Mouse (Mus musculus) limb, embryonic 15.5 days (tissue): ENCODE measurements at regions not wholly inside any gene's neighbourhood (a gene's known extent, or its start where the extent isn't known, plus 50 kb on each side); places are given as distances from the start of the nearest gene placed in this dataset.

Experiments
- ATAC-seq: fragments of 200-750 bp; cut with Nextera tagmentation; 2 replicates; pipeline ENCODE4 v1.8.0; 2017; ENCODE audit warnings: low read depth, moderate TSS enrichment; ENCODE audit not compliant: insufficient number of reproducible peaks, low FRiP score, low TSS enrichment
- H3K27ac ChIP-seq: fragments of 300-500 bp; sonication (generic); 2 replicates; pipeline ENCODE4 v1.5.1; 2015; ENCODE audit warnings: moderate library complexity, mild to moderate bottlenecking, inconsistent platforms
- H3K27me3 ChIP-seq: fragments of 300-500 bp; sonication (generic); 2 replicates; pipeline ENCODE4 v1.6.1; 2015; ENCODE audit warnings: inconsistent platforms
- H3K36me3 ChIP-seq: fragments of 300-500 bp; sonication (generic); 2 replicates; pipeline ENCODE4 v1.6.1; 2015; ENCODE audit warnings: inconsistent platforms
- H3K4me1 ChIP-seq: fragments of 300-500 bp; sonication (generic); 2 replicates; pipeline ENCODE4 v1.6.1; 2015; ENCODE audit warnings: inconsistent platforms
- H3K4me2 ChIP-seq: fragments of 300-500 bp; sonication (generic); 2 replicates; pipeline ENCODE4 v1.6.1; 2015; ENCODE audit warnings: mild to moderate bottlenecking, inconsistent platforms
- H3K4me3 ChIP-seq: fragments of 300-500 bp; sonication (generic); 2 replicates; pipeline ENCODE4 v1.5.1; 2015; ENCODE audit warnings: mild to moderate bottlenecking, inconsistent platforms
- H3K9ac ChIP-seq: fragments of 300-500 bp; sonication (generic); 2 replicates; pipeline ENCODE4 v1.6.1; 2015; ENCODE audit warnings: inconsistent platforms
- H3K9me3 ChIP-seq: fragments of 300-500 bp; sonication (generic); 2 replicates; pipeline ENCODE4 v1.6.1; 2016; ENCODE audit warnings: inconsistent platforms
- WGBS: fragments of 180-500 bp; shearing (Covaris S2); methylation state at CpG from one replicate; pipeline ENCODE4 v1.1.7; 2015; 5-methylcytosine and 5-hydroxymethylcytosine counted together

GRCm38 (mm10) chr14:48751751-48752578, 78.3 kb upstream of the Otx2 start:
- Histone ChIP-seq H3K9ac (no peak overlapping the region), H3K27me3 (peaks cover 8% of the 10 kb centered on the region; the same call in 1 of the 2 replicates), H3K36me3 (no peaks in the 10 kb centered on the region), H3K9me3 (no peaks in the 10 kb centered on the region), H3K4me3 (peak overlapping the region; percentile 14), H3K4me1 (peaks cover 11% of the 10 kb centered on the region), H3K4me2 (peak overlapping the region; percentile 17; the same call in 1 of the 2 replicates), H3K27ac (no peak overlapping the region)
- 27% methylated on average over 18 of the region's 18 CpGs for WGBS
- ATAC-seq, result no peak

- ATAC-seq, result no peak
- Histone ChIP-seq H3K9ac (no peak overlapping the region), H3K4me2 (no peak overlapping the region), H3K9me3 (no peaks in the 10 kb centered on the region), H3K27me3 (peaks cover 8% of the 10 kb centered on the region; the same call in 1 of the 2 replicates), H3K27ac (no peak overlapping the region), H3K4me3 (no peak overlapping the region), H3K4me1 (peaks cover 11% of the 10 kb centered on the region), H3K36me3 (no peaks in the 10 kb centered on the region)
- WGBS, result 30% methylated on average over 6 of the region's 6 CpGs
Observed at GRCm38 (mm10) chr14:48750994-48751393, 77.4 kb upstream of the Otx2 start.

GRCm38 (mm10) chr14:48748976-48749375, 75.4 kb upstream of the Otx2 start:
- Histone ChIP-seq H3K27ac (no peak overlapping the region), H3K9me3 (no peaks in the 10 kb centered on the region), H3K9ac (no peak overlapping the region), H3K27me3 (peaks cover 8% of the 10 kb centered on the region; the same call in 1 of the 2 replicates), H3K36me3 (no peaks in the 10 kb centered on the region), H3K4me1 (peaks cover 11% of the 10 kb centered on the region), H3K4me2 (no peak overlapping the region), H3K4me3 (no peak overlapping the region)
- no peak for ATAC-seq
- WGBS, result 93% methylated on average over 12 of the region's 12 CpGs

GRCm38 (mm10) chr14:48747936-48748335, 74.3 kb upstream of the Otx2 start:
- Histone ChIP-seq H3K9ac (no peak overlapping the region), H3K4me1 (peaks cover 11% of the 10 kb centered on the region), H3K27me3 (peaks cover 8% of the 10 kb centered on the region; the same call in 1 of the 2 replicates), H3K9me3 (no peaks in the 10 kb centered on the region), H3K4me2 (no peak overlapping the region), H3K36me3 (no peaks in the 10 kb centered on the region), H3K27ac (no peak overlapping the region), H3K4me3 (no peak overlapping the region)
- 93% methylated on average over 1 of the region's 1 CpGs for WGBS
- no peak for ATAC-seq

- H3K4me2 ChIP-seq, result no peak overlapping the region
- WGBS, result 54% methylated on average over 7 of the region's 7 CpGs
- H3K4me3 ChIP-seq, result no peak overlapping the region
- no peak for ATAC-seq
- no peaks in the 10 kb centered on the region for H3K36me3 ChIP-seq
- H3K9me3 ChIP-seq, result no peaks in the 10 kb centered on the region
- no peaks in the 10 kb centered on the region for H3K27me3 ChIP-seq
- no peak overlapping the region for H3K9ac ChIP-seq
- no peak overlapping the region for H3K27ac ChIP-seq
- H3K4me1 ChIP-seq, result no peaks in the 10 kb centered on the region
Observed at GRCm38 (mm10) chr14:48740942-48741602, 67.5 kb upstream of the Otx2 start.

GRCm38 (mm10) chr14:48739121-48739520, 65.5 kb upstream of the Otx2 start:
- H3K9me3 ChIP-seq, result no peaks in the 10 kb centered on the region
- H3K27me3 ChIP-seq, result no peaks in the 10 kb centered on the region
- no peak overlapping the region for H3K27ac ChIP-seq
- H3K9ac ChIP-seq, result no peak overlapping the region
- no peak overlapping the region for H3K4me2 ChIP-seq
- H3K4me1 ChIP-seq, result no peaks in the 10 kb centered on the region
- H3K4me3 ChIP-seq, result no peak overlapping the region
- no peaks in the 10 kb centered on the region for H3K36me3 ChIP-seq
- 85% methylated on average over 4 of the region's 4 CpGs for WGBS
- no peak for ATAC-seq

- 81% methylated on average over 10 of the region's 10 CpGs for WGBS
- Histone ChIP-seq H3K36me3 (no peaks in the 10 kb centered on the region), H3K4me1 (no peaks in the 10 kb centered on the region), H3K4me3 (no peak overlapping the region), H3K27me3 (no peaks in the 10 kb centered on the region), H3K9ac (no peak overlapping the region), H3K9me3 (no peaks in the 10 kb centered on the region), H3K27ac (no peak overlapping the region), H3K4me2 (no peak overlapping the region)
- ATAC-seq, result no peak
Observed at GRCm38 (mm10) chr14:48738641-48739040, 65.0 kb upstream of the Otx2 start.

- Histone ChIP-seq H3K27me3 (no peaks in the 10 kb centered on the region), H3K9me3 (no peaks in the 10 kb centered on the region), H3K27ac (no peak overlapping the region), H3K4me3 (no peak overlapping the region), H3K4me2 (no peak overlapping the region), H3K36me3 (no peaks in the 10 kb centered on the region), H3K4me1 (no peaks in the 10 kb centered on the region), H3K9ac (no peak overlapping the region)
- 82% methylated on average over 10 of the region's 10 CpGs for WGBS
- ATAC-seq, result no peak
Observed at GRCm38 (mm10) chr14:48738213-48738612, 64.6 kb upstream of the Otx2 start.

- H3K4me3 ChIP-seq, result no peak overlapping the region
- no peaks in the 10 kb centered on the region for H3K36me3 ChIP-seq
- H3K27ac ChIP-seq, result no peak overlapping the region
- no peak overlapping the region for H3K4me2 ChIP-seq
- H3K27me3 ChIP-seq, result no peaks in the 10 kb centered on the region
- no peaks in the 10 kb centered on the region for H3K9me3 ChIP-seq
- no peak for ATAC-seq
- H3K4me1 ChIP-seq, result no peaks in the 10 kb centered on the region
- no peak overlapping the region for H3K9ac ChIP-seq
- 66% methylated on average over 14 of the region's 14 CpGs for WGBS
Observed at GRCm38 (mm10) chr14:48736969-48737860, 63.6 kb upstream of the Otx2 start.

GRCm38 (mm10) chr14:48736211-48736610, 62.6 kb upstream of the Otx2 start:
- ATAC-seq, result no peak
- 84% methylated on average over 6 of the region's 6 CpGs for WGBS
- H3K9me3 ChIP-seq, result no peaks in the 10 kb centered on the region

GRCm38 (mm10) chr14:48729996-48730395, 56.4 kb upstream of the Otx2 start:
- Histone ChIP-seq H3K36me3 (no peaks in the 10 kb centered on the region), H3K27me3 (no peaks in the 10 kb centered on the region), H3K9me3 (no peaks in the 10 kb centered on the region), H3K27ac (no peak overlapping the region), H3K9ac (no peak overlapping the region), H3K4me2 (no peak overlapping the region), H3K4me1 (no peaks in the 10 kb centered on the region), H3K4me3 (no peak overlapping the region)
- no peak for ATAC-seq
- WGBS, result 93% methylated on average over 2 of the region's 2 CpGs

More at GRCm38 (mm10) chr14:48736211-48736610, 62.6 kb upstream of the Otx2 start:
- H3K4me3 ChIP-seq, result no peak overlapping the region
- no peaks in the 10 kb centered on the region for H3K4me1 ChIP-seq
- H3K9ac ChIP-seq, result no peak overlapping the region
- H3K4me2 ChIP-seq, result no peak overlapping the region
- no peaks in the 10 kb centered on the region for H3K36me3 ChIP-seq
- H3K27me3 ChIP-seq, result no peaks in the 10 kb centered on the region
- H3K27ac ChIP-seq, result no peak overlapping the region
